Comparison of ENCODE assay signal across 8 mouse cellular contexts in the genomic region with DNA sequence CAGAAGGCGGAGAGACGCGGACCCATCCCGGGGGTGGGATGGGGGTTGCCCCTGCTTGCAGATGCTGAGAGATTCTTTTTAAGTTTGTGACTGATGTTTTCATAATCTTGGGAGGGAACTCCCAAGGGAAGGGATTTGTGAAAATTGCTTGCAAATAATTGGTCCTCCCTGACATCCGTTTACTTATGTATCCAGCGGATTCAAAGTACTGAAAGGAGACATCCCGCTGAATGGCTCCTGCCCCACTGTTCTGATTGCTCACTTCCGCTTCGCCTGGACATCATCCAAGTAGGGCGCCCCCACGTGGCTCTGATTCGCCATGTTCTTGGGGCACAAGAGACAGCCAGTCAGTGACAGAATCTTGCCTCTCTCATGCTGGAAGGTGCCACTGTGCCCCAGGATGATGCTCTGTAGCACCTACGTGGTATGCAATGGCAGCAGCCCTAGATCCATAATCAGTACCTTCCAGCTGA.
A peak's percentile ranks its signal among the peaks of the same experiment; 100 is the strongest.
DNase-seq lines count a peak whose midpoint lies in the region; ATAC-seq and TF ChIP-seq lines count a peak whose summit lies in the region.

No protein-coding gene starts in this region.

- H3K9me3 ChIP-seq in hindbrain, embryonic 13.5 days, result no peaks in the 10 kb centered on the region; the same call in 1 of the 2 replicates
- no peaks in the 10 kb centered on the region for H3K9me3 ChIP-seq in lung, postnatal 0 days (ENCODE audit: low read length)

- no peaks in the 10 kb centered on the region for H3K36me3 ChIP-seq in hindbrain, embryonic 13.5 days
- no peaks in the 10 kb centered on the region for H3K36me3 ChIP-seq in lung, postnatal 0 days (ENCODE audit: insufficient read depth, low read length)

- WGBS in hindbrain, embryonic 13.5 days, result 1% methylated on average over 13 of the region's 13 CpGs
- 2% methylated on average over 13 of the region's 13 CpGs for WGBS in lung, postnatal 0 days

- DNase-seq in ES-CJ7 (ENCODE audit: low read depth, low spot score), result peak; percentile 92
- DNase-seq in cerebellum, adult 9-10 months, result peak; percentile 82
- peak; percentile 81 to 82 for DNase-seq in frontal cortex, postnatal 25 days (ENCODE audit: low spot score in 2 of 2)
- peak; percentile 91 to 93 for DNase-seq in layer of hippocampus, postnatal 14 days (ENCODE audit: low spot score in 2 of 2)
- peak; percentile 86 for DNase-seq in lung, postnatal 0 days (ENCODE audit: low spot score)
- peak; percentile 66 for DNase-seq in ovary, adult 18-20 months (ENCODE audit: low spot score)
- peak; percentile 50 to 57 for DNase-seq in thymus, adult 18-20 months

- no peak for ATAC-seq in hindbrain, embryonic 13.5 days (ENCODE audit: low FRiP score)
- peak; percentile 66 for ATAC-seq in lung, postnatal 0 days

- peak overlapping the region; percentile 39 for H3K4me3 ChIP-seq in hindbrain, embryonic 13.5 days
- peak overlapping the region; percentile 31 for H3K4me3 ChIP-seq in lung, postnatal 0 days (ENCODE audit: low read depth, low read length)

- peak; percentile 83 for TF ChIP-seq CTCF in lung, postnatal 0 days (IDR thresholded peaks at IDR 0.05)

- H3K4me2 ChIP-seq in hindbrain, embryonic 13.5 days, result peak overlapping the region; percentile 82
- H3K4me2 ChIP-seq in lung, postnatal 0 days (replicated peaks; ENCODE audit: low read depth, low read length), result peak overlapping the region; percentile 62

- peak overlapping the region; percentile 65 for H3K9ac ChIP-seq in hindbrain, embryonic 13.5 days
- H3K9ac ChIP-seq in lung, postnatal 0 days (replicated peaks; ENCODE audit: low read depth), result peak overlapping the region; percentile 36; the same call in 1 of the 2 replicates

- TF ChIP-seq EP300 in lung, postnatal 0 days (IDR thresholded peaks at IDR 0.05), result peak; percentile 36; the same call in 1 of the 2 replicates

- peaks cover 65% of the 10 kb centered on the region for H3K27me3 ChIP-seq in hindbrain, embryonic 13.5 days
- peaks cover 49% of the 10 kb centered on the region for H3K27me3 ChIP-seq in lung, postnatal 0 days (replicated peaks; ENCODE audit: insufficient read depth, low read length)

- no peak overlapping the region for H3K27ac ChIP-seq in hindbrain, embryonic 13.5 days
- peak overlapping the region; percentile 74 for H3K27ac ChIP-seq in lung, postnatal 0 days (ENCODE audit: low read length)

- H3K4me1 ChIP-seq in hindbrain, embryonic 13.5 days (replicated peaks), result peaks cover 48% of the 10 kb centered on the region
- peaks cover 5% of the 10 kb centered on the region; the same call in 1 of the 2 replicates for H3K4me1 ChIP-seq in lung, postnatal 0 days (ENCODE audit: insufficient read depth, low read depth, low read length)
